Mouse (Mus musculus): ENCODE measurements around the gene Ubr7.

Gene Ubr7

DNA sequence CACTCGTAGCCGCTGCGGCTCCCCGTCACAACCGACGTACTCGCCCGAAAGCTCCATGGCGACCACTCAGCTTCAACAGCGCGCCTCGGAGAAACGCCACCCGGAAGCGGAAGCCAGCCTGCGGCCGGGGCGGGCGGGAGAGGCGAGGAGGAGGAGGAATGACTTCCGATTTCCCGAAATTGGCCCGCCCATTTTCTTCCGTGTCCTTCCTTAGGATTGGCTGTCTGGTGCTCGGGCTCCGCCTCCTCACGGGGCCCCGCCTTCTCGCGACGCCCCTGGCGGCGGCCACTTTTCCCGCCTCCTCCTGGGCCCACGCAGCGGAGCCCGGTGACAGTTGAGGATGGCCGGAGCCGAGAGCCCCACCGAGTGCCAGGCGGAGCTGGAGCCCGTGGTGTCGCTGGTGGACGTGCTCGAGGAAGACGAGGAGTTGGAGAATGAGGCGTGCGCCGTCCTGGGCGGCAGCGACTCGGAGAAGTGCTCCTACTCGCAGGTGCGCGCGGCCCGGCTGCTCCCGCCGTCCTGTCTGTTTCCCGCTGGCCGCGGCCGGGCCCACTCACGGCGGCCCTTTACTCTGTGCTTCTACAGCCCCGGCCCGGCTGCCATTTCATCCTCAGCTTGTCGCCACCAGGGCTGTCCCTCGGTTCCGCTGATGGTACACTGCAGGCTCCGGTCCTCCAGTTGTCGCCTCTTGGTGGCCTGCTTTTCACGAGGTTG, at the start of gene Ubr7, which contains the start of the genes Gm28051 and Gon7:
Gene Ubr7 (plus strand): TSS at position 279 of the 714 bp plus-strand sequence.
Gene Gm28051 (minus strand): TSS at position 77 of the 714 bp plus-strand sequence.
Gene Gon7 (minus strand): TSS at position 115 of the 714 bp plus-strand sequence.
- DNase-seq (ENCODE audit: low spot score), result peak; percentile 96

DNA sequence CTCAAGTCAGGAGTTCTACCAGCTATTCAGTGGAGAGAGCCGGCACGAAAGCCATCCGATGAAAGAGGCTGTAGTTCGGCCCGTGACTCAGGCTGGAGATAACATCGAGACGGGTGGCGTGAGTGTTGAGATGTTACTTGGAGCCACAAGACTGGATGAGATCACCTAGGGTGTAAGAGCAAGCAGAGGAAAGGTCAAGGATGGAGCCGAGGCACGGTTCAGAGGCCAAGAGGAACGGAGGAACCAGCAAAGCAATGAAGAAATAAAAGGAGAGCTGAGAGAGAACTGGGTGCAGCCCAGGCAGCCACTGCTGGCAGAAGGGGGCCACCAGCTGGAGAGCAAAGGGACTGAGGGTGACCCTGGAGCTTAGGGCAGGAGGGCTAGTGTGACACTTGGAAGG, 49.5 kb upstream of the Ubr7 start:
- DNase-seq (ENCODE audit: low spot score), result no peak

DNA sequence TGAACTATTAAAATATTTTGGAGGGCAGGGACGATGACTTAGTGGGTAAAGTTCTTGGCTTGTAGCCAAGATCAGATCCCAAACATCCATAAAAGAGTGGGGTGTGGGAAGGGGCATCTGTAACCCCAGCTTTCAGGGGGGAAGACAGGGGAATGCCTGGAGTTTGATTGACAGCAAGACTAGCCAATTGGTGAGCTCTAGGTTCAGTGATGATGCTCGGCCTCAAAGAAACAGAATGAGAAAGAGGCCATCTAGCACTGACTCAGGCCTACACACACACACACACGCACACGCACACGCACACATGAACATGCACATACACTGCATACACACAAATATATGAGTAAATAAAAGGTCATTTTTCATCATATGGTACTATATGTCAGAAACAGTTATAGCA, 47.9 kb upstream of the Ubr7 start:
- no peak for DNase-seq (ENCODE audit: low spot score)

DNA sequence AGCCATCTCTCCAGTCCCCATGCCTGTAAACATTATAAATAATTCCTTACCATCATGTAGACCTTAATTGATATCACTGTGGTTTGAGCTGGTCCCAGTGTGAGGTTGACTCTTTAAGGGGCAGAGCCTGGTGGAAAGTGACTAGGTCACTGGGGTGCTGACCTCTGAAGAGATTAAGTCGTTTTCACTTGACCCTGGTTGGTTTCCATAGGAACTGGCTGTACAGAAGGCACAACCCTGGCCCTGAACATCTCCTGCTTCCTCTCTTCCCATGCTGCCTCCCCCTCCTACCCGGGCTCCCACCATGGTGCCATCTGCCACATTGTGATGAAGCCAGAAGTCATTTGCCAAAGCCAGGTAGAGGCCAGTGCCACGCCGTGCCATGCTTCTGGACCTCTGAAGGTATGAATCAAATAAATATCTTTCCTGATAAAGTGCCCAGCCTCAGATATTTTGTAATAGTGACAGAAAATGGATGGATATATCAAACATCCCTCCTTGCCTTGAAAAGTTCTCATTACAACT, 46.9 kb upstream of the Ubr7 start:
- DNase-seq (ENCODE audit: low spot score), result no peak

GRCm38 (mm10) chr12:102713153-102713865, 44.5 kb upstream of the Ubr7 start:
- DNase-seq (ENCODE audit: low spot score), result no peak

DNA sequence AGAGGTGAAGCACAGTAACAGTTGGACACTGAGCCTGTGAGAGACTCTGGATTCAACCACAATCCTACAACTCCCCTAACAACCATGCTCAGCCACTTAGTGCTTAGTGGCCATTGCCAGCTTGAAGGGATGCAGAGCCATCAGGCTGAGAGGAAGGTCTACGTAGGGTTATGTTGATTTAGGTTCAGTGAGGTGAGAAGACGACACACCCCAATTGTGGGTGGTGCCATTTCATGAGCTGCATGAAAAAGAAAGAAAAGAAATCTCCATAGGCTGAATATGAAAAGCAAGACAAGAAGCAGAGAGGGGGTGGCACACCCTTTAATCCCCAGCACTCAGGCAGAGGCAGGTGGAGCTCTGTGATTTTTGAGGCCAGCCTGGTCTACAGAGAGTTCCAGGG, 43.7 kb upstream of the Ubr7 start:
- no peak for DNase-seq (ENCODE audit: low spot score)

DNA sequence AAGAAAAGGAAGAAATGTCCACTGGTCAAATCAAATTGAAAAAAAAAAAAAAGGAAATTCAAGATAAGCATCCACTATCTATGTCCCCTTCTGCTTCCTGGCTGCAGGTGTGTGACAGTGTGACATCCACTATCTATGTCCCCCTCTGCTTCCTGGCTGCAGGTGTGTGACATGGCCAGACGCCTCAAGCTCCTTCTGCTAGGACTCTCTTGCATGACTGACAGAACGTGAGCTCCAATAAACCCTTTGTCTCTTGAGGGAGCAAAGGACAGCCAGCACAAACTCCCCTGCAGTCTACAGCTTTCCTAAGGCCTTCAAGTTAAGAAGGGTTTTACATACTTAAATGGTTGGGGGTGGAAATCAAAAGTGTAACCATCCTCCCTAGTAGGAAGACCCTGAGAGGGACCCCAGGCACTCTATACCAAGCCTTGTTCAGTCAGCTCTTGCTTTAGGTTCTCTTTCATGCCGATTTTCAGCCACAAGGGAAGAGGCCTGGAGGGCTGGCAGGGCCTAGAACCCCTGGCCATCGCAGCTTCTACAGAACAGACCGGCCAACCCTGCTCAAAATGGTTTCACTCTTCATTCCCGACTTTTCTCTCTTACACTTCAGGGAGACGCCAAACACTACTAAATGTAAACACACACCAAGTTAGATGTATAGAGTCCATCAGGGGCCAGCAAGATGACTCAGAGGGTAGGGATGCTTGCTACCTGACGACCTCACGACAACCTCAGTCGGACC, 42.9 kb upstream of the Ubr7 start:
- no peak for DNase-seq (ENCODE audit: low spot score)

- DNase-seq (ENCODE audit: low spot score), result no peak
Measured at GRCm38 (mm10) chr12:102719552-102720315, 38.0 kb upstream of the Ubr7 start.

DNA sequence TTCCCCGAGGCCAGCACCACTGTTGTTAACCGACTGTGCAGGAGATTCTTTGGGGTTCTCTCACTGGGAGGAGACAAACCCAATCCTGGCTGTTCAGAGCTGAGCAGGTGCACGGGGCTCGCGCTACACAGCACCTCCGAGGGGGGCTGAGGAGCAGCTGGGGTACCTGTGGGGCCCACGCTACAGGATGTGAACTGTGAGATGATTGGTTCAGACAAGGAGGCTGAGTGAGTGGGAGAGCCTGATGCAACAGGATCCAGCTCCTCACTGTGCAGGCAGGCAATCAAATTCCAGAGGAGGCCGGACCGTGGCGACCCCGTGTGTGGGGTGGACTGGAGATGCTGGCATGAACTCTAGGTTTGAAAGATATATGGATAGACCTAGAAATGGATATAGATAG, 35.3 kb upstream of the Ubr7 start:
- DNase-seq (ENCODE audit: low spot score), result no peak

DNA sequence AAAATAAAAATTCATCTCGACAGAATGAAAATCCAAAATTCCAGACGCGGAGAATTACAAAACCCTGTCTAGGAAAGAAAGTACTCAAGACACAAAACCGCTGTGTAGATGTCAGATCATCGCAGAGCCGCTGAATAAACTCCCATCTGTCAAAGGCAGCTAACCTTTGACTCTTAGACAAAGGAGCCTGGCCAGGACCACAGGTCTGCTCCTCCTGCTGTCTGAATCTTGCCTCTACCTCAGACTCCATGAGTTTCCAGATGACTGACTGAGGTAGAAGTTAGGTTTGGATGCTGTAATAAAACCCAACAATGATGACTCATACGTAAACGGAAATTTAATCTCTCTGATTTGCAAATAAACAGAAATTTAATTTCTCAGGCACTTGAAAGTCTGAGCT, 34.8 kb upstream of the Ubr7 start:
- no peak for DNase-seq (ENCODE audit: low spot score)

DNA sequence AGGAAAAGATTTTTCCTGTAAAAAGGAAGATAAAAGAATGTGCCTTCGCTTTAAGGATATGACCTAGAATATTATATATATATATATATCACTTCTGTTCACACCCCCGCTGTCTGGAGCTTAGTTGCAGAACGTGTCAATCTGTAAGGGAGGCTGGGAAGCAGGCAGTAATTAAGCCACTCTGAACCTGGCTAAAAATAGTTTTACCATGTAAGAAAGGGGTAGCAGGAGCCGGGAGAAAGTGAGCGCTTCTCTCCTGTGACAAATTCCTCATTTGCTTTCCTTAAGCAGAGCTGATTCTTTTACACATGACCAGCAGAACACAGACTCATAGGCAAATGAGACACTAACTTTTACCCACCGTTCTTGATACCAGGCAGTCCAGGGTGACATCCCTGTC, 33.9 kb upstream of the Ubr7 start:
- no peak for DNase-seq (ENCODE audit: low spot score)

DNA sequence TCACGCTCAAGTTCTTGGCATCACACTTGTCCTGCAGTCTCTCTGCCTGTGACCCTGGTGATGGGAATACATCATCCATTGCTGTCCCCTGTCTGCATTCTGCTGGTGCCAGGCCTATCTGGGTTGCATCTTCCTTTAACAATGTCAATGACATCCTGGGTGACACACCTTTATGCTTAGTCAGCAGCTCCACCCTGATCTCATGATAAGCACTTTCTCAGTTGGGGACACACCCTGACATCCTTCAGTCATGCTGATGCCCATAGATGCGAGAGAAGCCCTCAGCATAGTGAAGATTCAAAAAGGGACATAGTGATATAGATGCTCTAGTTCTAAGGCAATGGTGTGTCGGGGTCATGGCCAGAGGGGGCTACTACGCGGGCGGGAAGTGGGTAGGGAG, 32.6 kb upstream of the Ubr7 start:
- no peak for DNase-seq (ENCODE audit: low spot score)

DNA sequence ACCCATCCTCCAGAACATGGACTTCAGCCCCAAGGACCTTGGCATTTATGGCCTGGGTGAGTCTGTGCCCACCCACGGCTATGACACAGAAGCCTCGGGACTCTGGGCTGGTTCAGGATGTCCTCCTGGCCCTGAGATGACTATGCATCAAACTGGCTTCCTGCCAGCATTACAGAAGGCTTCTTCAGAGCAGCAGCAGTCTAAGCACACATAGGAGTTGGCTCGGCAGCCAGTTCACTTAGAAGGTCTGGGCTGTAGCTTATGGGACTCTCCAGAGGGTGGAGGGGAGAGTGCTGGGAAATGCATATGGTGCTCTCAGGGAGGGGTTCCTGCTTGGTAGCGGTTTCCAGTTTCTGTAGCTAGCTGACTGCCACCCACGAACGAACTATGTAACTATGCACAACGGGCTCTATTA, 32.0 kb upstream of the Ubr7 start:
- no peak for DNase-seq (ENCODE audit: low spot score)

DNA sequence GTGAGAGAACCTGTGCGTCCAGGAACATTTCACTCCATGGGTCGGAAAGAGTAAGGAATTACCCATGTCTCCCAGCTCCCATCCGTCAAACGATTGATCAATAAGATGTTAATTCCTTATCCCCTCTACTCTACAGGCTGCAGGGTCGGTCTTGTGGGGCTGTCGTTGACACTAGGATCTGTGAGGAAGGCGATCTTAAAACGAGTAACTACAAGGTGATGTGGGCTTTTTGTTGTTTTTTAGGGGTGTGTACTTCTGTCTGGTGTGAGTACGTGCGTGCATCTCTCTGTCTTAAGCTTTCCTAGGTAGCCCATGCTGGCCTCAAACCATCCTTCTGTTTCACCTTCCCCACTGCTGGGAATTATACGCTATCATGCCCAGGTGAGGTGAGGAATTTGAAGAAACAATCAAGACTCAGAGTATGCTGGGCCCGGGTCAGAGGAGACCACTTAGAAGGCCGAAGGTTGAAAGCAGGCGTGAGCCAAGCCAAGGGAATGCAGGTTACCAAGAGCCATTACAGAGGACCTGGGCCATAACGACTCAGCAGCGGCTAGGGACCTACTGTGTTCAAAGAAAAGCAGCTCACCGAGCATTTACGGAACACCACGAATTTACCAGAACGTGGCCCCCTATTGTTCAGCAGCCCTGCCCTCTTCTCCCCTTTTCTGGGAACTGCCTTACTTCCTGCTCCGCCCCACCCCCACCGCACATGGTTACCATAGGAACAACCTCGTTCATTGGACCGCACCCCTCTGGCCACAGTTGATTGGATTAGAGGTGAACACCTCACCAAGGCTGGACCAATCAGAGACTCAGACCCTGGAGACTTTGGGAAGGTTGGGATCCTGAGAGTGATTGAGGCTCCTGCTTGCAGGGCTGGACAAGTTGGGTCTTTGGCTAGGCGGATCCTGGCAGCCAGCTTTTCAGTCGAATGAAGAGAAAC, 27.6 kb upstream of the Ubr7 start:
- DNase-seq (ENCODE audit: low spot score), result peak; percentile 80

- no peak for DNase-seq (ENCODE audit: low spot score)
Measured at GRCm38 (mm10) chr12:102730798-102731619, 26.8 kb upstream of the Ubr7 start.

GRCm38 (mm10) chr12:102733381-102733780, 24.4 kb upstream of the Ubr7 start:
- peak; percentile 47 for DNase-seq (ENCODE audit: low spot score)

GRCm38 (mm10) chr12:102739096-102739495, 18.7 kb upstream of the Ubr7 start:
- DNase-seq (ENCODE audit: low spot score), result no peak

GRCm38 (mm10) chr12:102740285-102740684, 17.5 kb upstream of the Ubr7 start:
- no peak for DNase-seq (ENCODE audit: low spot score)

DNA sequence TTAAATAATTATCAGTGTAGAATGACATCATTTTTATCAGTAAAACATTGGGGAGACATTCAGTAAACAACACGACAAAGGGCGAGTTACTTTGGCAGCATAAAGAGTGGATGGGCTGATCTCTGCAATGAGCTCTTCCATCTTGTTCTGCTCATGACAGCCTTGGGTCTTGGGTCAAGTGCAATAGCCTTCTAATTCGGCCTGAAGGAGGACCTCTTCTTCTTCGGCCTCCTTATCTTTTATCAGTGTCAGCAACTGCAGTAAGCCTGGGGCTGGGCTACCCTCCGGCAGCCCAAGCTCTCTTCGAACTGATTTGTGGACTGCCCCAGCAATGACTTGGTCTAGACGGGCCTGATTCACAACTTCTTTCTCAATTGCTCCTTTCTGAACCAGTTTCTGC, 15.7 kb upstream of the Ubr7 start:
- no peak for DNase-seq (ENCODE audit: low spot score)
